Mouse (Mus musculus): ENCODE results near the gene Polr2i.

GRCm38 (mm10) chr7:30231328-30231668, 450 bp upstream of the Polr2i start:
- no peak for TF ChIP-seq CTCF (conservative IDR thresholded peaks at IDR 0.05; ENCODE audit: low read length)
- no peak for TF ChIP-seq POU5F1 (IDR thresholded peaks at IDR 0.05; ENCODE audit: borderline replicate concordance, low read length)
- TF ChIP-seq NANOG (IDR thresholded peaks at IDR 0.05; ENCODE audit: borderline replicate concordance, low read length) = no peak
